Mouse (Mus musculus) thymus, postnatal 36 days (tissue): ENCODE measurements around the gene Kcnc1.

Source experiments
- DNase-seq, 2 experiments: peaks; one replicate each; pipeline ENCODE4 v3.0.0; 2022; ENCODE audit warnings: mixed read lengths in 2 of 2

Gene Kcnc1

GRCm38 (mm10) chr7:46423951-46424350 is 27.7 kb downstream of the Kcnc1 start:
- DNase-seq, result no peak

GRCm38 (mm10) chr7:46425012-46425411 is 28.7 kb downstream of the Kcnc1 start:
- no peak for DNase-seq

- no peak for DNase-seq
These were observed 37.6 kb downstream of the Kcnc1 start for GRCm38 (mm10) chr7:46433874-46434273.

GRCm38 (mm10) chr7:46435833-46436232 is 39.5 kb downstream of the Kcnc1 start:
- no peak for DNase-seq

GRCm38 (mm10) chr7:46438537-46439141 is 42.3 kb downstream of the Kcnc1 start:
- no peak for DNase-seq

- DNase-seq, result no peak
These were observed 46.9 kb downstream of the Kcnc1 start for GRCm38 (mm10) chr7:46443163-46443562.

GRCm38 (mm10) chr7:46445896-46446295 is 49.6 kb downstream of the Kcnc1 start:
- DNase-seq, result no peak

GRCm38 (mm10) chr7:46447473-46448165 is 51.3 kb downstream of the Kcnc1 start:
- no peak for DNase-seq

- DNase-seq, result no peak
These were observed 52.8 kb downstream of the Kcnc1 start for GRCm38 (mm10) chr7:46448922-46449645.

GRCm38 (mm10) chr7:46453930-46454679 is 57.8 kb downstream of the Kcnc1 start:
- DNase-seq, result no peak

- no peak for DNase-seq
These were observed 61.6 kb downstream of the Kcnc1 start for GRCm38 (mm10) chr7:46457889-46458288.

GRCm38 (mm10) chr7:46459200-46459599 is 62.9 kb downstream of the Kcnc1 start:
- DNase-seq, result no peak

- DNase-seq, result no peak
These were observed 63.4 kb downstream of the Kcnc1 start for GRCm38 (mm10) chr7:46459605-46460245.

GRCm38 (mm10) chr7:46462287-46462686 is 66.0 kb downstream of the Kcnc1 start:
- DNase-seq, result no peak

GRCm38 (mm10) chr7:46463136-46463535 is 66.8 kb downstream of the Kcnc1 start:
- no peak for DNase-seq

GRCm38 (mm10) chr7:46466422-46466981 is 70.2 kb downstream of the Kcnc1 start:
- DNase-seq, result no peak

- no peak for DNase-seq
These were observed 73.2 kb downstream of the Kcnc1 start for GRCm38 (mm10) chr7:46469542-46469941.

- no peak for DNase-seq
These were observed 74.9 kb downstream of the Kcnc1 start for GRCm38 (mm10) chr7:46471054-46471737.

GRCm38 (mm10) chr7:46473141-46473540 is 76.8 kb downstream of the Kcnc1 start:
- no peak for DNase-seq

GRCm38 (mm10) chr7:46475464-46475863 is 79.2 kb downstream of the Kcnc1 start:
- DNase-seq, result no peak

GRCm38 (mm10) chr7:46477456-46477855 is 81.2 kb downstream of the Kcnc1 start:
- DNase-seq, result no peak

GRCm38 (mm10) chr7:46479793-46480192 is 83.5 kb downstream of the Kcnc1 start:
- DNase-seq, result no peak
